Mouse (Mus musculus) neural tube, embryonic 13.5 days (tissue): Measurements from ENCODE around the gene Sh3bp5. TPM values are rescaled to one million over a fixed set of nuclear protein-coding genes. Genes with fewer than 3 reads are reported as not detected.
A peak's percentile ranks its signal among the peaks of the same experiment; 100 is the strongest.

Experiments used
- ATAC-seq: fragments of 200-750 bp; cut with Nextera tagmentation; 2 replicates; pipeline ENCODE4 v1.8.0; 2017; ENCODE audit warnings: low read depth, mild to moderate bottlenecking, moderate TSS enrichment, moderate library complexity
- H3K27ac ChIP-seq: fragments of 300-500 bp; sonication (generic); replicated peaks from 2 replicates; pipeline ENCODE4 v1.5.1; 2015; ENCODE audit warnings: moderate library complexity, mild to moderate bottlenecking, inconsistent platforms
- H3K27me3 ChIP-seq: fragments of 300-500 bp; sonication (generic); 2 replicates; pipeline ENCODE4 v1.6.1; 2015; ENCODE audit warnings: mild to moderate bottlenecking, inconsistent platforms
- H3K36me3 ChIP-seq: fragments of 300-500 bp; sonication (generic); 2 replicates; pipeline ENCODE4 v1.6.1; 2015; ENCODE audit warnings: mild to moderate bottlenecking, inconsistent platforms
- H3K4me1 ChIP-seq: fragments of 300-500 bp; sonication (generic); replicated peaks from 2 replicates; pipeline ENCODE4 v1.6.1; 2015; ENCODE audit warnings: inconsistent platforms
- H3K4me2 ChIP-seq: fragments of 300-500 bp; sonication (generic); 2 replicates; pipeline ENCODE4 v1.6.1; 2015; ENCODE audit warnings: inconsistent platforms, mild to moderate bottlenecking, moderate library complexity
- H3K4me3 ChIP-seq: fragments of 300-500 bp; sonication (generic); 2 replicates; pipeline ENCODE4 v1.5.1; 2015; ENCODE audit warnings: mild to moderate bottlenecking, inconsistent platforms
- H3K9ac ChIP-seq: fragments of 300-500 bp; sonication (generic); 2 replicates; pipeline ENCODE4 v1.6.1; 2015; ENCODE audit warnings: moderate library complexity, mild to moderate bottlenecking, inconsistent platforms
- H3K9me3 ChIP-seq: fragments of 300-500 bp; sonication (generic); 2 replicates; pipeline ENCODE4 v1.6.1; 2016; ENCODE audit warnings: inconsistent platforms
- WGBS: fragments of 180-500 bp; shearing (Covaris S2); methylation state at CpG from one replicate; pipeline ENCODE4 v1.1.7; 2015; 5-methylcytosine and 5-hydroxymethylcytosine counted together
- polyA plus RNA-seq: library from polyadenylated mRNA; unstranded; fragments of >200 nt; fragmentation: Nextera tagmentation; extraction: Ambion mirVana; gene quantifications from 2 replicates; pipeline ENCODE4 v1.2.1, GENCODE M21; 2015

Gene Sh3bp5
- polyA plus RNA-seq, 1 experiment from 2014 or later = 139 TPM

DNA sequence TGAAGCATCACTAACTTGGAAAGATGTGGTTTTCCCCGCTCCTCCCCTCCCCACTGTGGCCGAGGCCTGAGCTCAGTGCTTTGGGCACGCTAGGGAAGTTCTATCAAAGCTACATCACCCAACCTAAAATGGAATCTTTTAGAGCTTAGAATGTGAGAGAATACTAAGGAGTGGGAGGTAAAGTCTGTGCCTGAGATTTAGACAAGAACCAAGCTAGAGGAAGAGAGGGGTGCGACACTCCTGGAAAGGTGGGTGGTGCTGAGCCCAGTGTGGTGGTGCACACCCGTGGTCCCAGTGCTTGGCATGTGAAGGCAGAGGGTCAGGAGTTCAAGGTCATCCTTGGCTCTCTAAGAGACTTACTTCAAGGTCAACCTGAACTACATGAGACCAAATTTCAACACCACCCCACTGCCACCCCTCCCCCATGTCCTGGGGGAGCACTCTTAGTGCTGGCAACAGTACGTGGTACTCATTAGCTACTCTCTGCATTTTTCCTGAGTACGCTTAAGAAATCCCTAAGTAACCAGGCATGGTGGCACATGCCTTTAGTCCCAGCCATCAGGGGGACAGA, 40.2 kb downstream of the Sh3bp5 start:
- 92% methylated on average over 7 of the region's 7 CpGs for WGBS
- peaks cover 23% of the 10 kb centered on the region for H3K4me1 ChIP-seq
- no peak for ATAC-seq

DNA sequence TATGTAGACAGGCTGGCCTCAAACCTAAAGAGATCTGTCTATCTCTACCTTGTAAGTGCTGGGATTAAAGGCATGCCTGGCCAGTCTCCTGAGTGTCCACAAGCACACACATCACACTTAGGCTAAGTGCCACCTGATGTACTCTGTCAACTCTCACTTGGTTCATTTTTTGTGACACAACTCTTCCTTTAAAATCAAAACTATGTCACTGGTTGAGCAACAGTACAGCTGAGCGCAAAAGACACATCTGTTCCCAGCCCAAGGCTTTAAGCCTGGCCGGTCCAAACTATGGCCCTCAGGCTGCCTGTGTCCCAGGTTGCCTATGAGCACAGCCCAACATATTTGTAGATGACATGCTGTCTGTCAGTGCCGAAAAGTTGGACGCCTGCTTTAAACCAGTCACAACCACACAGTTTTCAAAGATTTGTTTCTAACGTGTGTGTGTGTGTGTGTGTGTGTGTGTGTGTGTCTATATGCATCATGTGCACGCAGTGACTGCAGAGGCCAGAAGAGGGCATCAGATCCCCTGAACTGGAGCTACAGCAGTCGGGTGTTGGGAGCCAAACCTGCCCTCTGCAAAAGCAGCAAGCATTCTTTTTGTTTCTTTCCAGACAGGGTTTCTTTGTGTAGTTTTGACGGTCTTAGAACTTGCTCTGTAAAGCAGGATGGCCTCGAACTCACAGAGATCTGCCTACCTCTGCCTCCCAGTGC, 40.9 kb downstream of the Sh3bp5 start:
- 97% methylated on average over 9 of the region's 9 CpGs for WGBS
- Histone ChIP-seq H3K27ac (no peak overlapping the region), H3K9me3 (no peaks in the 10 kb centered on the region), H3K4me1 (peaks cover 29% of the 10 kb centered on the region), H3K4me2 (no peak overlapping the region), H3K9ac (no peak overlapping the region), H3K27me3 (no peaks in the 10 kb centered on the region), H3K4me3 (no peak overlapping the region), H3K36me3 (0 out of 2 replicates have a peak, but pooled peaks cover 5% of the 10 kb centered on the region)
- ATAC-seq = no peak

More for the DNA sequence above, 40.2 kb downstream of the Sh3bp5 start:
- Histone ChIP-seq H3K4me3 (no peak overlapping the region), H3K36me3 (0 out of 2 replicates have a peak, but pooled peaks cover 8% of the 10 kb centered on the region), H3K9ac (no peak overlapping the region), H3K27me3 (no peaks in the 10 kb centered on the region), H3K4me2 (no peak overlapping the region), H3K9me3 (no peaks in the 10 kb centered on the region), H3K27ac (no peak overlapping the region)

- WGBS = 89% methylated on average over 7 of the region's 7 CpGs
- Histone ChIP-seq H3K27me3 (no peaks in the 10 kb centered on the region), H3K9me3 (no peaks in the 10 kb centered on the region), H3K36me3 (0 out of 2 replicates have a peak, but pooled peaks cover 5% of the 10 kb centered on the region), H3K4me1 (peaks cover 33% of the 10 kb centered on the region), H3K4me2 (no peak overlapping the region), H3K9ac (no peak overlapping the region), H3K27ac (no peak overlapping the region), H3K4me3 (no peak overlapping the region)
- ATAC-seq = no peak
Measured at GRCm38 (mm10) chr14:31393936-31394630, 41.8 kb downstream of the Sh3bp5 start.

DNA sequence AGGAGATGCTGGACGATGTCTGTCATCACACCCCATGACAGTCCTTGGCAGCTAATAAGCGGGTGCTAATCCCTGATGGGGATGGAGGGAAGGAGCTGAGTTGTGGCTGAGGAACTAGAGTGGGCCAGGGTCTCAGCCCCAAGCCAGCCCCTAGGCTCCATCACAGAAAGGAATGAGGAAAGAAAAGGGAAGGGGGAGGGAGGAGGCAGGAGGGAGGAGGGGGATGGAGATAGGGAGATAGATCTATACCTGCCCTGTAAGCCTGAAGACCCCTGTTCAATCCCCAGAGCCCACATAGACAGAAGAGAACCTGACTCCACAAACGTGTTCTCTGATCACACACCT, 42.4 kb downstream of the Sh3bp5 start:
- H3K27ac ChIP-seq = no peak overlapping the region
- H3K27me3 ChIP-seq = no peaks in the 10 kb centered on the region
- no peak overlapping the region for H3K4me3 ChIP-seq
- no peaks in the 10 kb centered on the region for H3K9me3 ChIP-seq
- peaks cover 27% of the 10 kb centered on the region for H3K4me1 ChIP-seq
- H3K36me3 ChIP-seq = 0 out of 2 replicates have a peak, but pooled peaks cover 5% of the 10 kb centered on the region
- WGBS = 85% methylated on average over 3 of the region's 3 CpGs
- no peak overlapping the region for H3K9ac ChIP-seq
- no peak overlapping the region for H3K4me2 ChIP-seq
- ATAC-seq = no peak

DNA sequence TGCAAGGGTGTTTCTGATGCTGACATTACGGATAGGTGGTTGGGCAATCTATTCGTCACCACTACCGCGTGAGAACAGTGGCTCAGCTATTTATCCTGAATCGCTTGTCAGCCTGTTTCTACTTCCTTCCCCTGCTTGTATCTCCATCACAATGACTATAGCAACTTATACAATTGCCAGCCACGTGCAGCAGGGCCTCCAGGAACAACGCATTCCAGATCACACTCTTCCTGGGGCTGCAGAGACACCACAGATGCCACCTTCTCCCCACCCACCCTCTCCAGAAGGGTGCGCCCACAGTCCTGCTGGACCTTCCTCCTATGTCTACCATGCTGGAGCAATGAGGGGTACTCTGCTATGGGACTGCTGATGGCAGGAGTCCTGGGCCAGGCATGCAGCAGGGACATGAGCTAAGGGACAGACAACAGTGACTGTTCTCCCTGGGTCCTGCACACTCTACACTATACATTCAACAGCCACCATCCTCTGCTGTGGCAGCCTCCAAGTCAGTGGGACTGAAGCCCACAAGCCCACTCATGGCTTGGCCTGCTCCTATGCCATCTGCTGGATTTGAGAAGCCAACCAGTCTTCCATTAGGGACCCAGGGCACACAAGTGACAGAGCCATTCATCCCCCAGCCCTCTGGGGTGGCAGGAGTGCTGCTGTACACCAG, 42.9 kb downstream of the Sh3bp5 start:
- ATAC-seq = no peak
- 79% methylated on average over 8 of the region's 8 CpGs for WGBS
- H3K4me1 ChIP-seq = peaks cover 25% of the 10 kb centered on the region
- H3K9ac ChIP-seq = no peak overlapping the region
- H3K4me3 ChIP-seq = no peak overlapping the region
- H3K36me3 ChIP-seq = 0 out of 2 replicates have a peak, but pooled peaks cover 5% of the 10 kb centered on the region
- no peaks in the 10 kb centered on the region for H3K27me3 ChIP-seq
- H3K4me2 ChIP-seq = no peak overlapping the region
- H3K27ac ChIP-seq = no peak overlapping the region
- H3K9me3 ChIP-seq = no peaks in the 10 kb centered on the region

DNA sequence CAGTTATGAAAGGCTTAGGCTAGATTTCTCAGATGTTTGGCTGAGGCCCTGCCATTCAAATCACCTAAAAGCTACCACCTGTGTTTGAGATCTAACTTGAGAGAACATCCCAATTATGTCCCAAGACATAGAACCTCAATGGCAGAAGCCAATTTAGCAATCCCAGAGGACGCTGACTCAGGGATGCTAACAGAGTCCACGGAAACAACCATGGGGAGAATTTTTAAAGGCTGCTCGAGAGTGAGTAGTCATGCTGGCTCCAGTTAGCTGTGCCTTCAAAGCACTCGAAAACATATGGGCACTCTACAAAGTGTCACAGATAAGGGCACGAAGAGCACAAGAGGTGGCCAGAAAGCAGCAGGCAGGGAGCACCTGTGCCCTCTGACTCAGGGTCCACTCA, 43.6 kb downstream of the Sh3bp5 start:
- Histone ChIP-seq H3K27me3 (no peaks in the 10 kb centered on the region), H3K9ac (no peak overlapping the region), H3K36me3 (0 out of 2 replicates have a peak, but pooled peaks cover 11% of the 10 kb centered on the region), H3K4me1 (peaks cover 25% of the 10 kb centered on the region), H3K27ac (no peak overlapping the region), H3K4me3 (no peak overlapping the region), H3K4me2 (no peak overlapping the region), H3K9me3 (no peaks in the 10 kb centered on the region)
- no peak for ATAC-seq
- 82% methylated on average over 5 of the region's 5 CpGs for whole genome bisulfite sequencing

GRCm38 (mm10) chr14:31389421-31390147, 46.3 kb downstream of the Sh3bp5 start:
- ATAC-seq = no peak
- Histone ChIP-seq H3K27ac (no peak overlapping the region), H3K4me3 (no peak overlapping the region), H3K4me1 (peaks cover 45% of the 10 kb centered on the region), H3K9ac (no peak overlapping the region), H3K27me3 (no peaks in the 10 kb centered on the region), H3K36me3 (peaks cover 15% of the 10 kb centered on the region; the same call in 1 of the 2 replicates), H3K4me2 (no peak overlapping the region), H3K9me3 (no peaks in the 10 kb centered on the region)
- 92% methylated on average over 8 of the region's 8 CpGs for WGBS

GRCm38 (mm10) chr14:31388086-31388872, 47.6 kb downstream of the Sh3bp5 start:
- no peak for ATAC-seq
- no peaks in the 10 kb centered on the region for H3K27me3 ChIP-seq
- H3K9me3 ChIP-seq = no peaks in the 10 kb centered on the region
- peaks cover 22% of the 10 kb centered on the region for H3K36me3 ChIP-seq
- 78% methylated on average over 13 of the region's 13 CpGs for WGBS
- no peak overlapping the region for H3K9ac ChIP-seq
- H3K4me2 ChIP-seq = no peak overlapping the region
- H3K4me1 ChIP-seq = peaks cover 53% of the 10 kb centered on the region
- no peak overlapping the region for H3K4me3 ChIP-seq
- peak overlapping the region; percentile 57 for H3K27ac ChIP-seq

DNA sequence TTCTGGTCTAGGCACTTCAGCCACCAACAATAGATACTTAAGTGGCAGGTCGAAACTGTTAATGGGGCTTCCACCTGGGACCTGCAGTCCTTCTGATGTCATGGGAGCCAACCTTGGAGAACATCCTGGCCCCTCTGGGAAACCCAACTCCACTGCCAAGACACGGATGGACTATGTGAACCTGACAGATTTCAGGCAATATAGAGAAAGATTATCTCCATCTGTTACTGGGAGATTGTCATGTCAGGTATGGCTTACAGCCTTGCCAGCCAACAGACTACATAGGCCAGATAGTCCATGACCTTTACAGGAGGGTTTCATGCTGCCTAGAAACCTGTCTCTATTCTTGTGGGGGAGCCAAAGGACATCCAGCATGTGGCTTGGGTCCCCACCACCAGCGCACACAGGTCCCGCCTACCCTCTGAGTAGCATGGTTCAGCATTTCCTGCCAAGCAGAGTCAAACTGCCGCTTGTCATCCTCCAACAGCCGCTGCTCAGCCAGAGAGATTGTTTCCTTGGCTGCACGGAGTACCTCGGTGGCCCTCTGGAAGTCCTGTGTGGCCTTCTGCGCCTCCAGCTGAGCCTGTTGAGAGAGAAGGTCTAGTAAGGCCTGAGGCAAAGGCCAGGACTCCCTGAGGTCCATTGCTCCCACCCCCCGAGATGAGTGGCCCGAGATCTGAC, 48.4 kb downstream of the Sh3bp5 start:
- H3K4me1 ChIP-seq = peaks cover 53% of the 10 kb centered on the region
- 81% methylated on average over 11 of the region's 11 CpGs for WGBS

GRCm38 (mm10) chr14:31385977-31386697, 49.7 kb downstream of the Sh3bp5 start:
- Histone ChIP-seq H3K4me2 (no peak overlapping the region), H3K9ac (no peak overlapping the region), H3K9me3 (0 out of 2 replicates have a peak, but pooled peaks cover 4% of the 10 kb centered on the region), H3K27me3 (no peaks in the 10 kb centered on the region), H3K27ac (no peak overlapping the region), H3K4me3 (no peak overlapping the region), H3K4me1 (peaks cover 53% of the 10 kb centered on the region), H3K36me3 (peaks cover 29% of the 10 kb centered on the region)
- 52% methylated on average over 13 of the region's 13 CpGs for WGBS
- no peak for ATAC-seq

More for the DNA sequence above, 48.4 kb downstream of the Sh3bp5 start:
- Histone ChIP-seq H3K27me3 (no peaks in the 10 kb centered on the region), H3K27ac (0 out of 2 replicates have a peak overlapping the region, but pooled peaks have one; percentile 57), H3K9me3 (0 out of 2 replicates have a peak, but pooled peaks cover 3% of the 10 kb centered on the region), H3K36me3 (peaks cover 25% of the 10 kb centered on the region), H3K4me2 (no peak overlapping the region), H3K4me3 (no peak overlapping the region), H3K9ac (no peak overlapping the region)
- ATAC-seq = no peak
